Mouse (Mus musculus) spleen, postnatal 4 days (tissue): ENCODE results near the gene Atf6.

Experiments
- DNase-seq, 2 experiments: peaks; one replicate each; pipeline ENCODE4 v3.0.0; 2022; ENCODE audit warnings: low spot score in 2 of 2

The Atf6 gene

GRCm38 (mm10) chr1:170867691-170868105 lies at the start of gene Atf6:
Atf6 (minus strand) TSS chr1:170867771.
- DNase-seq = peak; percentile 96 to 99

GRCm38 (mm10) chr1:170915657-170916056 lies 48.1 kb upstream of the Atf6 start:
- DNase-seq = no peak

- no peak for DNase-seq
Measured at GRCm38 (mm10) chr1:170912891-170913615, 45.5 kb upstream of the Atf6 start, which contains the start of gene Fcrlb. Fcrlb (minus strand) TSS chr1:170912941.

GRCm38 (mm10) chr1:170911907-170912660 lies 44.5 kb upstream of the Atf6 start:
- no peak for DNase-seq

- no peak for DNase-seq
Measured at GRCm38 (mm10) chr1:170908341-170908740, 40.8 kb upstream of the Atf6 start.

- DNase-seq = peak; percentile 33 to 72
Measured at GRCm38 (mm10) chr1:170907456-170908191, 40.1 kb upstream of the Atf6 start.

GRCm38 (mm10) chr1:170907111-170907455 lies 39.5 kb upstream of the Atf6 start:
- no peak for DNase-seq

GRCm38 (mm10) chr1:170903485-170903884 lies 35.9 kb upstream of the Atf6 start:
- no peak for DNase-seq

- peak; percentile 86 to 96 for DNase-seq
Measured at GRCm38 (mm10) chr1:170901536-170902238, 34.1 kb upstream of the Atf6 start.

- DNase-seq = peak; percentile 50 to 79
Measured at GRCm38 (mm10) chr1:170900799-170901467, 33.4 kb upstream of the Atf6 start.

GRCm38 (mm10) chr1:170898413-170899075 lies 31.0 kb upstream of the Atf6 start:
- no peak for DNase-seq

- DNase-seq = no peak
Measured at GRCm38 (mm10) chr1:170896651-170897281, 29.2 kb upstream of the Atf6 start.

- DNase-seq = no peak
Measured at GRCm38 (mm10) chr1:170894603-170895602, 27.3 kb upstream of the Atf6 start.

GRCm38 (mm10) chr1:170892279-170892678 lies 24.7 kb upstream of the Atf6 start:
- no peak for DNase-seq

- DNase-seq = no peak
Measured at GRCm38 (mm10) chr1:170891646-170892045, 24.1 kb upstream of the Atf6 start.

GRCm38 (mm10) chr1:170889310-170889709 lies 21.7 kb upstream of the Atf6 start:
- DNase-seq = no peak

GRCm38 (mm10) chr1:170886044-170886458 lies 18.5 kb upstream of the Atf6 start:
- no peak for DNase-seq

- peak; percentile 79 to 87 for DNase-seq
Measured at GRCm38 (mm10) chr1:170884978-170885561, 17.5 kb upstream of the Atf6 start, which contains the start of the genes Gm26620 and Dusp12. Gm26620 (plus strand) TSS chr1:170885065. Dusp12 (minus strand) TSS chr1:170885540.
